Mouse (Mus musculus): ENCODE measurements at regions not wholly inside any gene's neighbourhood (a gene's known extent, or its start where the extent isn't known, plus 50 kb on each side); places are given as distances from the start of the nearest gene placed in this dataset.
A peak's percentile ranks its signal among the peaks of the same experiment; 100 is the strongest.
"Not testable (repeated sequence)": the region's sequence is repeated elsewhere in the genome, so short reads cannot be mapped to it uniquely, and the experiment has no call there.

- DNase-seq: no peak
Measured at GRCm38 (mm10) chr3:117265790-117266189, 94.9 kb downstream of the Plppr4 start.

GRCm38 (mm10) chr3:117247833-117248232 is 112.8 kb downstream of the Plppr4 start:
- no peak for DNase-seq

- no peak for DNase-seq
Measured at GRCm38 (mm10) chr3:117241810-117242209, 118.9 kb downstream of the Plppr4 start.

- DNase-seq: no peak
Measured at GRCm38 (mm10) chr3:117226616-117227015, 134.1 kb downstream of the Plppr4 start.

GRCm38 (mm10) chr3:117225041-117225440 is 135.6 kb downstream of the Plppr4 start:
- no peak for DNase-seq

GRCm38 (mm10) chr3:117217952-117218351 is 142.7 kb downstream of the Plppr4 start:
- no peak for DNase-seq

- no peak for DNase-seq
Measured at GRCm38 (mm10) chr3:117191903-117192302, 168.8 kb downstream of the Plppr4 start.

- DNase-seq: no peak
Measured at GRCm38 (mm10) chr3:117188782-117189500, 171.7 kb downstream of the Plppr4 start.

- DNase-seq: no peak
Measured at GRCm38 (mm10) chr3:117183654-117184184, 177.0 kb downstream of the Plppr4 start.

GRCm38 (mm10) chr3:117169740-117170139 is 190.9 kb downstream of the Plppr4 start:
- no peak for DNase-seq

- DNase-seq: no peak
Measured at GRCm38 (mm10) chr3:117163046-117163445, 194.3 kb upstream of the Palmd start.

GRCm38 (mm10) chr3:117160689-117161088 is 191.9 kb upstream of the Palmd start:
- DNase-seq: not testable (repeated sequence)

- no peak for DNase-seq
Measured at GRCm38 (mm10) chr3:117155274-117155673, 186.5 kb upstream of the Palmd start.

GRCm38 (mm10) chr3:117153011-117153473 is 184.3 kb upstream of the Palmd start:
- DNase-seq: no peak

- no peak for DNase-seq
Measured at GRCm38 (mm10) chr3:117152414-117152813, 183.6 kb upstream of the Palmd start.

- DNase-seq: no peak
Measured at GRCm38 (mm10) chr3:117147414-117147813, 178.6 kb upstream of the Palmd start.

- no peak for DNase-seq
Measured at GRCm38 (mm10) chr3:117139835-117140234, 171.0 kb upstream of the Palmd start.

GRCm38 (mm10) chr3:117138720-117139119 is 169.9 kb upstream of the Palmd start:
- no peak for DNase-seq

GRCm38 (mm10) chr3:117132897-117133296 is 164.1 kb upstream of the Palmd start:
- DNase-seq: no peak

- no peak for DNase-seq
Measured at GRCm38 (mm10) chr3:117122211-117122610, 153.4 kb upstream of the Palmd start.

GRCm38 (mm10) chr3:117120086-117121055 is 151.6 kb upstream of the Palmd start:
- DNase-seq: peak; percentile 37 to 50

- DNase-seq: peak in 1 of 2 experiments; percentile 2
Measured at GRCm38 (mm10) chr3:117119576-117119975, 150.8 kb upstream of the Palmd start.

GRCm38 (mm10) chr3:117117838-117118237 is 149.1 kb upstream of the Palmd start:
- DNase-seq: no peak

Data from kidney, postnatal 36 days (tissue).